Mouse (Mus musculus) C2C12 (cell line): ENCODE data around the gene Zfp507.

Experiments used
- CEBPB ChIP-seq: IDR thresholded peaks from one replicate; pipeline ENCODE4 v1.6.1; 2011; ENCODE audit warnings: low read depth, mild to moderate bottlenecking, control low read depth, moderate library complexity
- CTCF ChIP-seq: IDR thresholded peaks from one replicate; pipeline ENCODE4 v1.5.1; 2011; ENCODE audit not compliant: control insufficient read depth, insufficient read depth, insufficient read length
- FOSL1 ChIP-seq: IDR thresholded peaks from one replicate; pipeline ENCODE4 v1.8.0; 2011; ENCODE audit warnings: mild to moderate bottlenecking, low read length; ENCODE audit not compliant: poor library complexity, insufficient read depth, severe bottlenecking
- MAX ChIP-seq: IDR thresholded peaks from one replicate; pipeline ENCODE4 v1.6.1; 2011; ENCODE audit warnings: mild to moderate bottlenecking, control low read depth
- MYOD1 ChIP-seq: IDR thresholded peaks from one replicate; pipeline ENCODE4 v1.6.1; 2011; ENCODE audit warnings: low read depth; ENCODE audit not compliant: control insufficient read depth, insufficient read length
- MYOG ChIP-seq: IDR thresholded peaks from one replicate; pipeline ENCODE4 v1.6.1; 2011; ENCODE audit not compliant: control insufficient read depth, insufficient read length; ENCODE audit errors: extremely low read depth
- USF1 ChIP-seq: IDR thresholded peaks from one replicate; pipeline ENCODE4 v1.6.1; 2011; ENCODE audit warnings: low read depth, mild to moderate bottlenecking, control low read depth, moderate library complexity

GRCm38 (mm10) chr7:35750873-35751272 lies 51.9 kb downstream of the Zfp507 start:
- no peak for TF ChIP-seq CTCF
- TF ChIP-seq CEBPB: no peak
- TF ChIP-seq MAX: no peak
- no peak for TF ChIP-seq MYOG
- no peak for TF ChIP-seq FOSL1
- TF ChIP-seq USF1: no peak
- no peak for TF ChIP-seq MYOD1
